Mouse (Mus musculus): ENCODE data around the gene Smg6.

The Smg6 gene

GRCm38 (mm10) chr11:75213372-75214080 lies 287.9 kb downstream of the Smg6 start:
- DNase-seq (ENCODE audit: low spot score in 2 of 2), result no peak
